9 mouse cellular contexts compared by ENCODE assay signal in the genomic region with DNA sequence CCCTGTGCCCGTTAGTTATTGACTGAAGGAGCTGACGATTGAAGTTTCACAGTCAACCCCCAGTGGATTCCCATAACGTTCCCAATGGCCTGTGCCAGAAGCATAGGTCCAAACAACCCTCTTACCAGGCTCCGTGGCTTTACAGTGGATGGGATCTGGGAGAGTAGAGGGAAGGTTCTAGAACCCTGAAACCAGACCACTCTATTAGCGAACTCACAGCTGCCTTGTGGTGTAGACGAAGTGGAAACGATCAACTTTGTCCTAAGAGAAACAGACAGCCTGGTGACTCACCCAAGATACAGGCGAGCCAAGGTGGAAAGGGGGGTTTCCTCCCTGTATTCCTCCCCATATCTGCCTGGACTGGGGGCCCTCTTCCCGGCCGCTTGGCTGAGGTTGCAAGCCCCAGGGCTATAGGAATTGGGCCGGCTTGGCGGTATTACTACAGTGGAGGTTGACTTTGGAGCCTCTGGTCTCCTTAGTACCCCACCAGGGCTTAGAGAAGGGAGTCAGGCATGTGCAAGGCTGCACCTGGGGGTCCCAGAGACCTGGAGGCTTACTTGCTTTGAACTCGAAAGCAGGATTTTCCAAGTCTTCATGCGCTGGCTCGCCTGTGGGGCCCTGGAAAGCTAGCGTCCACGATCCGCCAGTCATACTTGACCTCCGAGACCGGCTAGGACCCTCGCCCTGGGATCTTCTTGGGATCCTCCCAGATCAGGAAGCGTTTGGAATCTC. TPM values are rescaled to one million over a fixed set of nuclear protein-coding genes. Genes with fewer than 3 reads are reported as not detected.
DNase-seq lines count a peak whose midpoint lies in the region; ATAC-seq and TF ChIP-seq lines count a peak whose summit lies in the region.
"Had no signal": no experiment of that assay in that cellular context is flagged by ENCODE, and none has a peak within 500 bp of the region (broad histone marks: within the 10 kb centered on the region; RNA-seq: fewer than 3 reads in every experiment).

No protein-coding gene starts in this region.

- peak overlapping the region; percentile 82 for H3K4me2 ChIP-seq in heart, embryonic 15.5 days
- peak overlapping the region; percentile 61 for H3K4me2 ChIP-seq in embryonic facial prominence, embryonic 12.5 days (replicated peaks)
- peak overlapping the region; percentile 63 for H3K4me2 ChIP-seq in intestine, embryonic 16.5 days (ENCODE audit: low read depth, low read length)
- peak overlapping the region; percentile 67 for H3K4me2 ChIP-seq in midbrain, postnatal 0 days (ENCODE audit: low read depth, low read length, poor library complexity, severe bottlenecking)

- H3K27me3 ChIP-seq in heart, embryonic 15.5 days = peaks cover 100% of the 10 kb centered on the region
- H3K27me3 ChIP-seq in embryonic facial prominence, embryonic 12.5 days = peaks cover 94% of the 10 kb centered on the region
- peaks cover 92% of the 10 kb centered on the region for H3K27me3 ChIP-seq in intestine, embryonic 16.5 days (replicated peaks; ENCODE audit: control insufficient read depth, insufficient read depth, low read length)
- H3K27me3 ChIP-seq in midbrain, postnatal 0 days (ENCODE audit: insufficient read depth, low read length) = peaks cover 94% of the 10 kb centered on the region

- no peaks in the 10 kb centered on the region for H3K36me3 ChIP-seq in heart, embryonic 15.5 days
- H3K36me3 ChIP-seq in embryonic facial prominence, embryonic 12.5 days = no peaks in the 10 kb centered on the region
- H3K36me3 ChIP-seq in intestine, embryonic 16.5 days (ENCODE audit: control insufficient read depth, insufficient read depth, low read length) = no peaks in the 10 kb centered on the region
- H3K36me3 ChIP-seq in midbrain, postnatal 0 days (ENCODE audit: insufficient read depth, low read length) = no peaks in the 10 kb centered on the region

- ATAC-seq in heart, embryonic 15.5 days (replicated peaks; ENCODE audit: insufficient number of reproducible peaks, insufficient read depth, low FRiP score, low read depth) = no peak
- ATAC-seq in embryonic facial prominence, embryonic 12.5 days (ENCODE audit: insufficient number of reproducible peaks, insufficient read depth, low FRiP score, low TSS enrichment) = no peak
- no peak for ATAC-seq in intestine, embryonic 16.5 days
- no peak for ATAC-seq in midbrain, postnatal 0 days (ENCODE audit: low FRiP score)
- ATAC-seq: CD4-positive, CD25-positive, alpha-beta regulatory T cell, adult 4 months had no signal

- H3K9ac ChIP-seq in heart, embryonic 15.5 days = no peak overlapping the region
- no peak overlapping the region for H3K9ac ChIP-seq in embryonic facial prominence, embryonic 12.5 days
- no peak overlapping the region for H3K9ac ChIP-seq in intestine, embryonic 16.5 days (ENCODE audit: low read depth, low read length)
- no peak overlapping the region for H3K9ac ChIP-seq in midbrain, postnatal 0 days (replicated peaks; ENCODE audit: low read length, poor library complexity, severe bottlenecking)

- no peaks in the 10 kb centered on the region for H3K9me3 ChIP-seq in heart, embryonic 15.5 days (replicated peaks)
- no peaks in the 10 kb centered on the region for H3K9me3 ChIP-seq in embryonic facial prominence, embryonic 12.5 days
- no peaks in the 10 kb centered on the region for H3K9me3 ChIP-seq in intestine, embryonic 16.5 days (ENCODE audit: control insufficient read depth, low read length)
- no peaks in the 10 kb centered on the region for H3K9me3 ChIP-seq in midbrain, postnatal 0 days (ENCODE audit: low read length)

- peaks cover 42% of the 10 kb centered on the region for H3K4me1 ChIP-seq in heart, embryonic 15.5 days (replicated peaks)
- peaks cover 26% of the 10 kb centered on the region for H3K4me1 ChIP-seq in embryonic facial prominence, embryonic 12.5 days
- peaks cover 18% of the 10 kb centered on the region for H3K4me1 ChIP-seq in intestine, embryonic 16.5 days (ENCODE audit: control insufficient read depth, insufficient read depth, low read length)
- H3K4me1 ChIP-seq in midbrain, postnatal 0 days (ENCODE audit: insufficient read depth, low read length) = peaks cover 11% of the 10 kb centered on the region; the same call in 1 of the 2 replicates

- H3K27ac ChIP-seq in heart, embryonic 15.5 days = no peak overlapping the region
- no peak overlapping the region for H3K27ac ChIP-seq in embryonic facial prominence, embryonic 12.5 days
- H3K27ac ChIP-seq in intestine, embryonic 16.5 days (ENCODE audit: low read length) = no peak overlapping the region
- H3K27ac ChIP-seq in midbrain, postnatal 0 days (ENCODE audit: low read depth, low read length) = no peak overlapping the region

- WGBS in heart, embryonic 15.5 days = 3% methylated on average over 22 of the region's 22 CpGs
- WGBS in embryonic facial prominence, embryonic 12.5 days = 3% methylated on average over 22 of the region's 22 CpGs
- 4% methylated on average over 22 of the region's 22 CpGs for WGBS in intestine, embryonic 16.5 days
- WGBS in midbrain, postnatal 0 days = 3% methylated on average over 22 of the region's 22 CpGs

- DNase-seq in heart, adult 11 months = no peak
- no peak for DNase-seq in midbrain, postnatal 0 days (ENCODE audit: low spot score)
- DNase-seq in cerebellum, adult 11-12 months = no peak
- no peak for DNase-seq in testis, postnatal 10 days (ENCODE audit: low spot score)
- no peak for DNase-seq in urinary bladder, postnatal 36 days (ENCODE audit: low spot score in 2 of 2)

- TF ChIP-seq CTCF in midbrain, postnatal 0 days (IDR thresholded peaks at IDR 0.05) = no peak

- H3K4me3 ChIP-seq in heart, embryonic 15.5 days = peak overlapping the region; percentile 50
- H3K4me3 ChIP-seq in embryonic facial prominence, embryonic 12.5 days = peak overlapping the region; percentile 37
- H3K4me3 ChIP-seq in intestine, embryonic 16.5 days (ENCODE audit: low read length) = peak overlapping the region; percentile 14; the same call in 1 of the 2 replicates
- 0 out of 2 replicates have a peak overlapping the region, but pooled peaks have one; percentile 34 for H3K4me3 ChIP-seq in midbrain, postnatal 0 days (ENCODE audit: low read depth, low read length)

RNA-seq across cellular contexts. Expression of gene Cyp26a1, which starts 0.8 kb away (rescaled TPM):
- 1.7 and 2.1 TPM in 2 replicates for polyA plus RNA-seq in heart, embryonic 15.5 days (2015; fragmentation: Nextera tagmentation; extraction: Ambion mirVana)
- polyA plus RNA-seq in embryonic facial prominence, embryonic 12.5 days (2016; fragmentation: Nextera tagmentation; extraction: Ambion mirVana) = 11.8 and 14.8 TPM in 2 replicates
- 0.45 and 0.82 TPM in 2 replicates for polyA plus RNA-seq in intestine, embryonic 16.5 days (2015; fragmentation: Nextera tagmentation; extraction: Ambion mirVana)
- total RNA-seq in midbrain, postnatal 0 days (2014; rRNA removed) = not detected in 2 replicates
- 0.09 and 0.11 TPM in 2 replicates for polyA plus RNA-seq in midbrain, postnatal 0 days (2015; fragmentation: Nextera tagmentation; extraction: Ambion mirVana)
- polyA plus RNA-seq: CD4-positive, CD25-positive, alpha-beta regulatory T cell, adult 4 months had no signal

RNA-seq across cellular contexts. Expression of gene Cyp26c1, which starts 11.4 kb away (rescaled TPM):
- polyA plus RNA-seq in heart, embryonic 15.5 days (2015; fragmentation: Nextera tagmentation; extraction: Ambion mirVana) = not detected in 2 replicates
- 1.0 and 1.1 TPM in 2 replicates for polyA plus RNA-seq in embryonic facial prominence, embryonic 12.5 days (2016; fragmentation: Nextera tagmentation; extraction: Ambion mirVana)
- not detected in 2 replicates for polyA plus RNA-seq in intestine, embryonic 16.5 days (2015; fragmentation: Nextera tagmentation; extraction: Ambion mirVana)
- total RNA-seq in midbrain, postnatal 0 days (2014; rRNA removed) = not detected in 2 replicates
- polyA plus RNA-seq in midbrain, postnatal 0 days (2015; fragmentation: Nextera tagmentation; extraction: Ambion mirVana) = not detected in 2 replicates
- polyA plus RNA-seq: CD4-positive, CD25-positive, alpha-beta regulatory T cell, adult 4 months had no signal
